Mouse (Mus musculus) bone marrow macrophage, adult 2 months (primary cell): ENCODE data around the gene Bzw1. TPM values are rescaled to one million over a fixed set of nuclear protein-coding genes. Genes with fewer than 3 reads are reported as not detected.

Experiments
- H3K27ac ChIP-seq: 2 replicates; pipeline ENCODE4 v1.5.1; 2012; ENCODE audit warnings: low read depth, low read length; ENCODE audit not compliant: insufficient read depth
- H3K4me1 ChIP-seq: 2 replicates; pipeline ENCODE4 v1.6.1; 2012; ENCODE audit warnings: low read length; ENCODE audit not compliant: control insufficient read depth, insufficient read depth
- H3K4me3 ChIP-seq: 2 replicates; pipeline ENCODE4 v1.5.1; 2012; ENCODE audit warnings: mild to moderate bottlenecking, low read length, moderate library complexity; ENCODE audit not compliant: insufficient read depth
- CTCF ChIP-seq: IDR thresholded peaks from 2 replicates; pipeline ENCODE4 v1.5.1; 2012; ENCODE audit warnings: low read depth, mild to moderate bottlenecking, low read length, moderate library complexity
- POLR2A ChIP-seq: IDR thresholded peaks from 2 replicates; pipeline ENCODE4 v1.6.1; 2012; ENCODE audit warnings: mild to moderate bottlenecking, low read depth, low read length, borderline replicate concordance
- polyA plus RNA-seq: library from polyadenylated mRNA; stranded (reverse); fragments of >200 nt; gene quantifications from 2 replicates; pipeline ENCODE4 v1.2.4, GENCODE M21; 2012; ENCODE audit not compliant: missing spikeins, insufficient read depth, insufficient read length

Bzw1 gene
- polyA plus RNA-seq, 1 experiment = 126 TPM

DNA sequence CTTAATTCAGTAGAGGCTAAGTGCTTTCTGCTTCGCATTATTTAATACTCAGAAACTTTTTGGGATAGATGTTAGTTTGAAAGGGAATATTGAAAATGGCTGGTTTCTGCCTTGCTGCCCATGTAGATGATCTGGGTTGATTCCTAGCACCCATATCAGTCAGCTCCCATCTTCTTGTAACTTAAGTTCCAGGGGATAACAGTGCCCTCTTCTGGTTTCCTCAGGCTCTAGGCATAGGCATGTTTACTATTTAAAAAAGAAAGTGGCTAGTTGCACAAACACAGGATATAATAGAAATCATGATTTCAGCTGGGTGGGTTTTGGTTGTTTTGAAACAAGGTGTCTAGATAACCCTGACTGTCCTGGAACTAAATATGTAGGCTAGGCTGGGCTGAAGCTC lies 3.5 kb downstream of the Bzw1 start:
- no peak for TF ChIP-seq POLR2A
- no peak for TF ChIP-seq CTCF
- peaks cover 4% of the 10 kb centered on the region for H3K4me1 ChIP-seq
- no peak overlapping the region for H3K27ac ChIP-seq
- no peak overlapping the region for H3K4me3 ChIP-seq

DNA sequence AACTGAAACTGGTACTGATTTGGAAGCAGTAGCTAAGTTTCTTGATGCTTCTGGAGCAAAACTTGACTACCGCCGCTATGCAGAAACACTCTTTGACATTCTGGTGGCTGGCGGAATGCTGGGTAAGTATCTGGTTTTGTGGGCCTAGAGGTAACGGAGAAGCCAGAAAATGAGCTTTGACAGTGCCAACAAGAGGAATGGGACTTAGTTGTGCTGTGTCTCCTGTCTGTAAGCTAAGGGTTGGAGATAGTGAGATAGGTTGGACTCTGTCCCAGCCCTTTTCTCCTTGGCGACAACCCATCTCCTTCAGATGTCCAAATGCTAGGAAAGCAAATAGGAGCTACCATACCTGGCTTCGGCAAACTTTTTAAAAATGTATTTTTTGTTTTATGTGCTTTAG lies 5.0 kb downstream of the Bzw1 start:
- Histone ChIP-seq H3K27ac (no peak overlapping the region), H3K4me1 (peaks cover 3% of the 10 kb centered on the region; the same call in 1 of the 2 replicates), H3K4me3 (no peak overlapping the region)
- TF ChIP-seq CTCF = no peak
- TF ChIP-seq POLR2A = no peak

DNA sequence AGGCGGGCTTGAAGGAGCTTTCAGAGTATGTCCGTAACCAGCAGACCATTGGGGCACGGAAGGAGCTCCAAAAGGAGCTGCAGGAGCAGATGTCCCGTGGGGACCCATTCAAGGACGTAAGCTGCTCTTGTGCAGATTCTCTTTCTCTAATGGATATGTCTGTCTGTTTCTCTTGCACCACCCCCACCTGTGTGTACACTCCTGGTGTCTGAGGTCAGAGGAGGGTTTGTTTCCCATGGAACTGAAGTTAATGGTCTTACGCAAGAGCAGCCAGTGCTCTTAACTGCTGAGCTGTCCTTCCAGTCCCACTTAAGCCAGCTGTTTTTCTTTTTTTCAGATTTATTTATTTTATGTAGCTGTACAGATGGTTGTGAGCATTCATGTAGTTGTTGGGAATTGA lies 8.7 kb downstream of the Bzw1 start:
- 0 out of 2 replicates have a peak, but pooled peaks cover 3% of the 10 kb centered on the region for H3K4me1 ChIP-seq
- no peak overlapping the region for H3K4me3 ChIP-seq
- no peak for TF ChIP-seq POLR2A
- no peak for TF ChIP-seq CTCF
- H3K27ac ChIP-seq = no peak overlapping the region

GRCm38 (mm10) chr1:58403745-58404144 lies 11.0 kb downstream of the Bzw1 start:
- no peak overlapping the region for H3K4me3 ChIP-seq
- H3K4me1 ChIP-seq = 0 out of 2 replicates have a peak, but pooled peaks cover 3% of the 10 kb centered on the region
- H3K27ac ChIP-seq = no peak overlapping the region
- TF ChIP-seq CTCF = no peak
- TF ChIP-seq POLR2A = no peak

DNA sequence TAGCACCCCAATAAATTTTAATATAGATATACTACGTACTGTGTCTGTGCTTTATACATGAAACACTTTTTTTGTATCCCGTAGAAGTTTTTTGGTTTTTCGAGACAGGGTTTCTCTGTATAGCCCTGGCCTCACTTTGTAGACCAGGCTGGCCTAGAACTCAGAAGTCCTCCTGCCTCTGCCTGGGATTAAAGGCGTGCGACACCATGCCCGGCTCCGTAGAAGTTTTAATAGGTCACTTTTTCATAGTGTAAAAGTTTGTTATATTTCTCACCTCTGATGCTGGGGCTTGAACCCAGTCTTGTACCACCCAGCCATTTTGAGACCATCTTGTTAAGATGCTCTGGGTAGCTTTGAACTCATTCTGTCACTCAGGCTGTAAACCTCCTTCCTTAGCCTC lies 14.6 kb downstream of the Bzw1 start:
- Histone ChIP-seq H3K4me1 (no peaks in the 10 kb centered on the region), H3K27ac (no peak overlapping the region), H3K4me3 (no peak overlapping the region)
- TF ChIP-seq CTCF (no peak), POLR2A (no peak)

- Histone ChIP-seq H3K4me1 (no peaks in the 10 kb centered on the region), H3K27ac (no peak overlapping the region)
- TF ChIP-seq POLR2A (no peak), CTCF (no peak)
Observed at GRCm38 (mm10) chr1:58408141-58408540, 15.4 kb downstream of the Bzw1 start.

GRCm38 (mm10) chr1:58409553-58410197 lies 17.0 kb downstream of the Bzw1 start:
- TF ChIP-seq POLR2A = no peak
- no peak for TF ChIP-seq CTCF
- no peak overlapping the region for H3K27ac ChIP-seq
- H3K4me3 ChIP-seq = no peak overlapping the region
- H3K4me1 ChIP-seq = no peaks in the 10 kb centered on the region

More at GRCm38 (mm10) chr1:58408141-58408540, 15.4 kb downstream of the Bzw1 start:
- no peak overlapping the region for H3K4me3 ChIP-seq

- no peak for TF ChIP-seq CTCF
- no peak for TF ChIP-seq POLR2A
- H3K27ac ChIP-seq = no peak overlapping the region
- no peaks in the 10 kb centered on the region for H3K4me1 ChIP-seq
- no peak overlapping the region for H3K4me3 ChIP-seq
Observed at GRCm38 (mm10) chr1:58410198-58410588, 17.5 kb downstream of the Bzw1 start.

GRCm38 (mm10) chr1:58410776-58411175 lies 18.1 kb downstream of the Bzw1 start:
- H3K4me3 ChIP-seq = no peak overlapping the region
- no peak overlapping the region for H3K27ac ChIP-seq
- peaks cover under 1% of the 10 kb centered on the region for H3K4me1 ChIP-seq
- TF ChIP-seq CTCF (no peak), POLR2A (no peak)

DNA sequence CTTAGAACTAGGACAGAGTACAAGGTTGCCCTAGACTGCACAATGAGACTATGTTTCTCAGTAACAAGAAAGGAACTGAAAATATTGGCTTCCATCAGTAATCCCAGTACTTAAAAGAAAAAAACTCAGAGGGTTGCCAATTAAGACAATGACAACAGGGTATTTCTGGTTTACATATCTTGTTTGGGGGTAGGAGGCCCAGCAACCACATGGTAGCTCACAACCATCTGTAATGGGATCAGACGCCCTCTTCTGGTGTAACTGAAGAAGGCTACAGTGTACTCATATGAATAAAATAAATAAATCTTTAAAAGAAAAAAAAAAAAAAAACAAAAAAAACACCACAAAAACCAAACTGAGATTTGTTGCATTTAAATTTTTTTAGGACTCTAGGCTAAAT lies 22.7 kb downstream of the Bzw1 start:
- H3K4me3 ChIP-seq = no peak overlapping the region
- H3K4me1 ChIP-seq = peaks cover 9% of the 10 kb centered on the region
- no peak overlapping the region for H3K27ac ChIP-seq
- TF ChIP-seq CTCF = no peak
- no peak for TF ChIP-seq POLR2A
